Mouse (Mus musculus): ENCODE results near the gene Ky. TPM values are rescaled to one million over a fixed set of nuclear protein-coding genes. Genes with fewer than 3 reads are reported as not detected.

Gene Ky
- polyA plus RNA-seq, 1 experiment, result not detected

DNA sequence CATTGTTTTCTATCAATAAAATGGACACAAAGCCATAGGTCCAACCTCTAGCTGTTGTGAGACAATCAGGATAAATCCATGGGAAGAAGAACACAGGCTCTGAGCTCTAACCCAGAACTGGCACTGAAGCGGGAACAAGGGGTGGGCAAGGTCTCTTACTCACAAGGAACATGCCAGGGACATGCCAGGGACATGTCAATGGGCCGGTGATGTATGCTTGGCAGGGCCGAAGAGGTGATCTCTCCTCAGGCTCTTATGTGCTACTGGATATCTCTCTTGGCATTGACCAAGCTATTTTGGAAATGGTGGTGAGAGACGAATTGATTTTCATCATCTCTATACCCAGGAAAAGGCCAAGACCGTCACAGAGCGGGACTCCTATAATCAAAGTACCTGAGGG lies 6.8 kb upstream of the Ky start:
- Histone ChIP-seq H3K4me1 (ENCODE audit: control insufficient read depth, insufficient read depth, low read length) (no peaks in the 10 kb centered on the region; the same call in 1 of the 2 replicates), H3K4me3 (replicated peaks; ENCODE audit: control insufficient read depth, low read depth, low read length) (no peak overlapping the region), H3K27ac (ENCODE audit: control insufficient read depth, insufficient read depth, low read depth, low read length, poor library complexity) (no peak overlapping the region)
- 82% methylated on average over 6 of the region's 6 CpGs for WGBS
- TF ChIP-seq CTCF (IDR thresholded peaks at IDR 0.05; ENCODE audit: control insufficient read depth, insufficient read depth, low read length), result no peak
- TF ChIP-seq POLR2A (IDR thresholded peaks at IDR 0.05; ENCODE audit: borderline replicate concordance, control insufficient read depth, low read depth, low read length), result no peak

DNA sequence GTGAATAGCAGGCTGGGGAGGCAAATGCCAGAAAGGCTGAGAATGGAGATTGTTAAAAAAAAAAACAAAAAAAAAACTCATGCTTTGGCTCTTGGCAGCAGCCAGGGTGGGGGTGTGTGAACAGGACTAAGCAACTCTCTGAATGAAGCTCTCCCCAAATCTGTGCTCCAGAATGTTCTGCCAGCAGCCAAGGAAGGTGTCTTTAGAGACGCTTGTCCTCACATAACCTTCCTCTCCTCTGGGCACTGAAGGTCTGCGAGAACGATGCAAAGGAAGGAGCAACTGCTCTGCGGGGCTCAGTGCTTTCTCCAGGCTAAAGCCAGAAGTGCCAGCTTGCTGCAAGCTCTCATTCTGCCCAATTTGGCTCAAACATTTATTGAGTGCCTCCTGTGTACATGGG lies 6.3 kb upstream of the Ky start:
- 69% methylated on average over 4 of the region's 4 CpGs for WGBS
- no peak overlapping the region for H3K4me3 ChIP-seq (replicated peaks; ENCODE audit: control insufficient read depth, low read depth, low read length)
- H3K4me1 ChIP-seq (ENCODE audit: control insufficient read depth, insufficient read depth, low read length), result no peaks in the 10 kb centered on the region
- no peak for TF ChIP-seq POLR2A (IDR thresholded peaks at IDR 0.05; ENCODE audit: borderline replicate concordance, control insufficient read depth, low read depth, low read length)
- TF ChIP-seq CTCF (IDR thresholded peaks at IDR 0.05; ENCODE audit: control insufficient read depth, insufficient read depth, low read length), result no peak
- H3K27ac ChIP-seq (ENCODE audit: control insufficient read depth, insufficient read depth, low read depth, low read length, poor library complexity), result no peak overlapping the region

DNA sequence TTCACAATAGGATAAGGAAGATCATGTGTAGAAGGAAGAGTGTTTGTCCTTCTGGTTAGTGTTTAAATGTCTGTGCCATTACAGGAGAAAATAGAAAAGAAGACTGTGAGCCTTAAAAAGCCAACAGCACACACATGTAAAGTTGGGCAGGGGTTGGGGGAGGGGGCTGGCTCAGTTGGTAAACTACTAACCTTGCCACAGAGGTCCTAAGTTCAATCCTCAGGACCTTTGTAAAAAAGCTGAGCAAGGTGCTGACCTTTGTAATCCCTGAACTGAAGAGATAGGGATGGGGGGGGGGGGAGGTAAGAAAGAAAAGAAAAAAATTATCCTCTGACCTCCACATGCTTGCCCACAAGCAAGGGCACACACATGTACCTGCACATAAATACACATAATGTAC lies 5.8 kb upstream of the Ky start:
- Histone ChIP-seq H3K4me1 (ENCODE audit: control insufficient read depth, insufficient read depth, low read length) (no peaks in the 10 kb centered on the region), H3K4me3 (replicated peaks; ENCODE audit: control insufficient read depth, low read depth, low read length) (no peak overlapping the region), H3K27ac (ENCODE audit: control insufficient read depth, insufficient read depth, low read depth, low read length, poor library complexity) (no peak overlapping the region)
- TF ChIP-seq CTCF (IDR thresholded peaks at IDR 0.05; ENCODE audit: control insufficient read depth, insufficient read depth, low read length), result no peak
- TF ChIP-seq POLR2A (IDR thresholded peaks at IDR 0.05; ENCODE audit: borderline replicate concordance, control insufficient read depth, low read depth, low read length), result no peak

DNA sequence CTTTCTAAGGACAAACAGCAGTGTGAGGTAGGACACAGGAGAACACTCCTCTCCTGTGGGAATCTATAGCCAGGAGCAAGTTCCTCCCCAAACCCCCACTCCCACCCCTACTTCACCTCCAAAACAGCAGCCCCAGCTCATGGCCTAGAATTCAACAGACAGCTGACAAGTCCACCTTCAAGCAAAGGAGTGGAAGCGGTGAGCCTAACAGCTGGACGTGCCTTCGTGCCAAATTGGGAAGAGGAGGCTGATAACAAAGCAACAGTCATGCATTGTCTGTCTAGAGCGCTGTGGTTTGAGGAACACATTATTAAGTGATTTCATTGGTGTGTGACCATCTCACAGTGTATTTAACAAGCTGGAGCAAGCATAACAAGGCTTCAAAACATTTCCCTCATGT lies 4.4 kb upstream of the Ky start:
- Histone ChIP-seq H3K4me3 (replicated peaks; ENCODE audit: control insufficient read depth, low read depth, low read length) (no peak overlapping the region), H3K4me1 (ENCODE audit: control insufficient read depth, insufficient read depth, low read length) (no peaks in the 10 kb centered on the region), H3K27ac (ENCODE audit: control insufficient read depth, insufficient read depth, low read depth, low read length, poor library complexity) (no peak overlapping the region)
- TF ChIP-seq POLR2A (IDR thresholded peaks at IDR 0.05; ENCODE audit: borderline replicate concordance, control insufficient read depth, low read depth, low read length) (no peak), CTCF (IDR thresholded peaks at IDR 0.05; ENCODE audit: control insufficient read depth, insufficient read depth, low read length) (no peak)
- WGBS, result 74% methylated on average over 4 of the region's 4 CpGs

DNA sequence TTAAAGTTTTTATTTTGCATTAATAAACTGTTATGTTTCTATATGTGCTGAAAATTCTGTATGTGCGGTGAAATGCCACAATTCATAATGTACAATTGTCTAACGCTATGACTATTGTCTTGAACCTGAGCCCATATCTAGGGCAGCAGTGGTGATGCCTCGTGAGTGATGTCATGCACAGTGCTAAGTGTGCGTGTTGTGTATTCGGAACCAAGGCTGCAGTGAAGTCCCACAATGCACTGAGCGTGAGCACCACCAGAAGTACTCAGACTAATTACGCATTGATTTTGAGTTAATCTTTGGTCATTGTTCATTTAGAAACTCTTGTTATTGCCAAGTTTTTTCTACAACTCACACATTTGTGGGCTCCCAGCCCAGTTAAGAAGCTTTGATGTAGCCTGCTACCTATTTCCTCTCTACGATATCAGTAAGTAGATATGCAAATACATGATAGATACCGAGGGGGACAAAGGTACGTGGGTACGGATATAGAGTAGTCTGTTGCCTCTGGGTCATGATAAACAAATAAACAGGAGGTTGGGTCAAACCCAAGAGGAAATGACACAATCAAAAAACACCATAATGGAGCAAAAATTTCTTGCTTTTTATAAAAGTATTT lies 3.4 kb upstream of the Ky start:
- no peak overlapping the region for H3K27ac ChIP-seq (ENCODE audit: control insufficient read depth, insufficient read depth, low read depth, low read length, poor library complexity)
- no peak overlapping the region for H3K4me3 ChIP-seq (replicated peaks; ENCODE audit: control insufficient read depth, low read depth, low read length)
- no peaks in the 10 kb centered on the region for H3K4me1 ChIP-seq (ENCODE audit: control insufficient read depth, insufficient read depth, low read length)
- WGBS, result 76% methylated on average over 11 of the region's 11 CpGs
- TF ChIP-seq POLR2A (IDR thresholded peaks at IDR 0.05; ENCODE audit: borderline replicate concordance, control insufficient read depth, low read depth, low read length), result no peak
- TF ChIP-seq CTCF (IDR thresholded peaks at IDR 0.05; ENCODE audit: control insufficient read depth, insufficient read depth, low read length), result no peak

DNA sequence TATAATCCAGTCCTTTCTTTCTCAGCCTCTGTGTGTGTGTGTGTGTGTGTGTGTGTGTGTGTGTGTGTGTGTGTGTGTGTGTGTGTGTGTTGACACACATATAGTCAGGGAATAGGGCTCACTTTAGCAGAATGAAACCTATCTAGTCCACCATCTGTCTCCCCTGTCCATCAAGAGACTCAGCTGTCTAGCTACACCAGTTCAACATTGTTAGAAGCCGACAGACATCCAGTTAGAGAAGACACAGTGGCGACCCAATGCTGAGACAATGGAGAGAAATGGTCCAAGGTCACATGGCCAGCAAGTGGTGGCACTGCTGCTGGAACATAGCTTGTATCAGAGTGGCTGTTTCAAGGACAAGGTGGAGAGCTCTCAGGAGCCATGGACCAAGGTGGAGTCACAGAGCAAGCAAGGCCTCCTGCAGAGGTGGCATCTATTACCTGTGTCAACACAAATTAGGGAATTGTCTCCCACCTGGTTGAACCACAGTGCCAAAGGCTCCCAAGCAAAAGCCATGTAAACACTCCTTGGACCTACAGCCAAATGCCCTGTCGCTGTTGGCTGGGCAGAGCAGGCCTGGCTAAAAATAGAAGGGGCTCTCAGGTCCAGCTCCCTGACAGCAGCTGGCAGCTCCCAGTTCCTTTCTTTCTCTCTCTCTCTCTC lies 703 bp upstream of the Ky start:
- WGBS, result 69% methylated on average over 3 of the region's 3 CpGs
- Histone ChIP-seq H3K4me1 (ENCODE audit: control insufficient read depth, insufficient read depth, low read length) (no peaks in the 10 kb centered on the region), H3K4me3 (replicated peaks; ENCODE audit: control insufficient read depth, low read depth, low read length) (no peak overlapping the region), H3K27ac (ENCODE audit: control insufficient read depth, insufficient read depth, low read depth, low read length, poor library complexity) (no peak overlapping the region)
- TF ChIP-seq POLR2A (IDR thresholded peaks at IDR 0.05; ENCODE audit: borderline replicate concordance, control insufficient read depth, low read depth, low read length), result no peak
- no peak for TF ChIP-seq CTCF (IDR thresholded peaks at IDR 0.05; ENCODE audit: control insufficient read depth, insufficient read depth, low read length)

DNA sequence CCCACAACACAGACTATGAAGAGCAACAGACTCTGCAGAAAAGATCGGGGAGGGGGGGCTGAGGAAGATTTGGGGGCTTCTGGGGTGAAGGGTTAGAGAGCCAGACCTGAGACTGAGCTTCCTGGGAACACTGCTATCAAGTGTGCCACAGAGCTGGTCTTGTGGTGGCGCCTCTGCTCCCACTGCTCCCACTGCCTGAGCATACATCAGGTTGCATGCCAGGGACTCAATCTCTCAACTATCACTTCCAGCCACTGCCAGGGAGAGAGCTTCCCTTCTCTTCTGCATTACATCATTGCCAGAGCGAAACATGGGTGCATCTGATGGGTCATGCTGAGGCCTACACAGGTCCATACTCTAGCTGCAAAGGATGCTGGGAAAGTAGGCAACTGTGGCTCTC lies 2.8 kb downstream of the Ky start:
- Histone ChIP-seq H3K27ac (ENCODE audit: control insufficient read depth, insufficient read depth, low read depth, low read length, poor library complexity) (no peak overlapping the region), H3K4me1 (ENCODE audit: control insufficient read depth, insufficient read depth, low read length) (no peaks in the 10 kb centered on the region), H3K4me3 (replicated peaks; ENCODE audit: control insufficient read depth, low read depth, low read length) (no peak overlapping the region)
- TF ChIP-seq POLR2A (IDR thresholded peaks at IDR 0.05; ENCODE audit: borderline replicate concordance, control insufficient read depth, low read depth, low read length) (no peak), CTCF (IDR thresholded peaks at IDR 0.05; ENCODE audit: control insufficient read depth, insufficient read depth, low read length) (no peak)
- WGBS, result 71% methylated on average over 3 of the region's 3 CpGs

DNA sequence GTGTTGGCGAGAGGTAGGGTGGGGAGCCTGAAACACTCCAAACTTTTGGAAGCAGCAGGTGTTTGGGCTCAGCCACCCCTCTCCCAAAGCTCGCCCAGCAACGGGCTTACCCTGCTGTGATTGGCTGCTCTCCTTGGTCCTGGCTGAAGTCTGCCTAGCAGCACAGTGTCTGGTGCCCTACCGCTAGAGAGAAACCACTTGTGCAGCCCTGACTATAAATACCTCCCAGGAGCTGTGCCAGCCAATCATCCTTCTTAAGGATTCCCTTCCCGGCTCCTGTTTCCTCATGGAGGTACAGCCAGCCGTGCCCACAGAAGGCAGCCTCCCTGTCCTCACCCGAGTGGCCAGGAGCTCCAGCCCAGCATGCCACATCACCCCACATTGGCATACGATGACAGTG lies 5.9 kb downstream of the Ky start:
- Histone ChIP-seq H3K27ac (ENCODE audit: control insufficient read depth, insufficient read depth, low read depth, low read length, poor library complexity) (no peak overlapping the region), H3K4me1 (ENCODE audit: control insufficient read depth, insufficient read depth, low read length) (no peaks in the 10 kb centered on the region), H3K4me3 (replicated peaks; ENCODE audit: control insufficient read depth, low read depth, low read length) (no peak overlapping the region)
- 45% methylated on average over 8 of the region's 8 CpGs for WGBS
- TF ChIP-seq CTCF (IDR thresholded peaks at IDR 0.05; ENCODE audit: control insufficient read depth, insufficient read depth, low read length), result no peak
- TF ChIP-seq POLR2A (IDR thresholded peaks at IDR 0.05; ENCODE audit: borderline replicate concordance, control insufficient read depth, low read depth, low read length), result no peak

Measured in bone marrow, adult 2 months (tissue).